Mouse (Mus musculus): ENCODE data around the gene Csk.

DNA sequence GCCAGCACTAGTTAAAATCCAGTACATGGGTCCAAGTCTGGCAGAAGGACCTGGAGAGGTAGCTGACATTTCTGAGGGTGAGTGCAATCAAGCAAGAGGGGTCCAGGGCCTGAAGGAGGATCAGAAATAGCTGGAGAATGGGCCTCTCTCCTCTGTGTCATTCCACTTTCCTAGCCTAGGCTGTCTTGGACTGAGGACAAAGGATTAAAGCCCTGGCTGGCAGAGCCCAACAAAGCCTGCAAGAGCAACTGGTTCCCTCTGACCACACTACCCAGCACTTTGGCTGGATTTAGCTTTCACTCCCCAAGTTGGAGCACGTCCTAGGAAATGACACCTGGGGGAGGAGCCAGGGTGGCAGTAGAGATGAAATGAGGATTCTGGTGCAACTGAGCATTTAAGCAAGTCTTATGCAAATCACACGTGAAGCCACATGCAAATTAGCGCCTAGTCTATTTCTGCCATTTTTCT, 43.0 kb downstream of the Csk start:
- TF ChIP-seq POLR2A (IDR thresholded peaks at IDR 0.05; ENCODE audit: low read depth, low read length) (no peak), CTCF (IDR thresholded peaks at IDR 0.05; ENCODE audit: borderline replicate concordance, insufficient read depth, low read length) (no peak)

All from embryonic fibroblast, embryonic 13.5 days (primary cell).